Mouse (Mus musculus): ENCODE data around the gene Brat1. TPM values are rescaled to one million over a fixed set of nuclear protein-coding genes. Genes with fewer than 3 reads are reported as not detected.

The Brat1 gene
- total and polyA plus RNA-seq, 2 experiments: 5.5 to 14.4 TPM

- no peak overlapping the region for H3K4me3 ChIP-seq (ENCODE audit: insufficient read depth, low read depth, low read length)
- H3K36me3 ChIP-seq (ENCODE audit: control insufficient read depth, insufficient read depth, low read length): no peaks in the 10 kb centered on the region
- TF ChIP-seq POLR2A (IDR thresholded peaks at IDR 0.05; ENCODE audit: extremely low read depth, insufficient read depth, low read length): no peak
- no peak for TF ChIP-seq CTCF (IDR thresholded peaks at IDR 0.05; ENCODE audit: low read depth, low read length)
- no peaks in the 10 kb centered on the region for H3K79me2 ChIP-seq (ENCODE audit: control insufficient read depth, insufficient read depth, low read length)
- H3K4me1 ChIP-seq (ENCODE audit: control insufficient read depth, insufficient read depth, low read length): no peaks in the 10 kb centered on the region
- 0 out of 2 replicates have a peak, but pooled peaks cover 2% of the 10 kb centered on the region for H3K27me3 ChIP-seq (ENCODE audit: control insufficient read depth, insufficient read depth, low read length)
- peak; percentile 33 for DNase-seq (ENCODE audit: extremely low read depth, low read depth, low spot score)
- H3K9ac ChIP-seq (ENCODE audit: low read depth, low read length): no peak overlapping the region
- no peak overlapping the region for H3K27ac ChIP-seq (replicated peaks; ENCODE audit: insufficient read depth, low read depth, low read length)
These were observed 37.1 kb downstream of the Brat1 start for GRCm38 (mm10) chr5:140741877-140742276.

- TF ChIP-seq POLR2A (IDR thresholded peaks at IDR 0.05; ENCODE audit: extremely low read depth, insufficient read depth, low read length) (no peak), CTCF (IDR thresholded peaks at IDR 0.05; ENCODE audit: low read depth, low read length) (0 out of 2 replicates have a peak, but pooled peaks have one; percentile 12)
- WGBS: 37% methylated on average over 12 of the region's 12 CpGs
These were observed 38.9 kb downstream of the Brat1 start for GRCm38 (mm10) chr5:140743706-140744131.

GRCm38 (mm10) chr5:140748425-140748824, 43.6 kb downstream of the Brat1 start:
- Histone ChIP-seq H3K79me2 (ENCODE audit: control insufficient read depth, insufficient read depth, low read length) (no peaks in the 10 kb centered on the region), H3K4me3 (ENCODE audit: insufficient read depth, low read depth, low read length) (no peak overlapping the region), H3K9ac (ENCODE audit: low read depth, low read length) (no peak overlapping the region), H3K36me3 (ENCODE audit: control insufficient read depth, insufficient read depth, low read length) (no peaks in the 10 kb centered on the region), H3K4me1 (ENCODE audit: control insufficient read depth, insufficient read depth, low read length) (peaks cover 3% of the 10 kb centered on the region; the same call in 1 of the 2 replicates), H3K27ac (replicated peaks; ENCODE audit: insufficient read depth, low read depth, low read length) (no peak overlapping the region), H3K27me3 (ENCODE audit: control insufficient read depth, insufficient read depth, low read length) (no peaks in the 10 kb centered on the region)
- DNase-seq (ENCODE audit: extremely low read depth, low read depth, low spot score): no peak
- 81% methylated on average over 10 of the region's 10 CpGs for WGBS
- TF ChIP-seq CTCF (IDR thresholded peaks at IDR 0.05; ENCODE audit: low read depth, low read length) (no peak), POLR2A (IDR thresholded peaks at IDR 0.05; ENCODE audit: extremely low read depth, insufficient read depth, low read length) (no peak)

More at GRCm38 (mm10) chr5:140743706-140744131, 38.9 kb downstream of the Brat1 start:
- Histone ChIP-seq H3K27me3 (ENCODE audit: control insufficient read depth, insufficient read depth, low read length) (no peaks in the 10 kb centered on the region), H3K79me2 (ENCODE audit: control insufficient read depth, insufficient read depth, low read length) (no peaks in the 10 kb centered on the region), H3K36me3 (ENCODE audit: control insufficient read depth, insufficient read depth, low read length) (no peaks in the 10 kb centered on the region), H3K4me3 (ENCODE audit: insufficient read depth, low read depth, low read length) (no peak overlapping the region), H3K4me1 (ENCODE audit: control insufficient read depth, insufficient read depth, low read length) (no peaks in the 10 kb centered on the region), H3K9ac (ENCODE audit: low read depth, low read length) (no peak overlapping the region), H3K27ac (replicated peaks; ENCODE audit: insufficient read depth, low read depth, low read length) (no peak overlapping the region)
- DNase-seq (ENCODE audit: extremely low read depth, low read depth, low spot score): no peak

GRCm38 (mm10) chr5:140749062-140749875, 44.5 kb downstream of the Brat1 start:
- Histone ChIP-seq H3K79me2 (ENCODE audit: control insufficient read depth, insufficient read depth, low read length) (no peaks in the 10 kb centered on the region), H3K9ac (ENCODE audit: low read depth, low read length) (peak overlapping the region; percentile 1; the same call in 1 of the 2 replicates), H3K27me3 (ENCODE audit: control insufficient read depth, insufficient read depth, low read length) (no peaks in the 10 kb centered on the region), H3K4me3 (ENCODE audit: insufficient read depth, low read depth, low read length) (no peak overlapping the region), H3K27ac (replicated peaks; ENCODE audit: insufficient read depth, low read depth, low read length) (no peak overlapping the region), H3K4me1 (ENCODE audit: control insufficient read depth, insufficient read depth, low read length) (peaks cover 3% of the 10 kb centered on the region; the same call in 1 of the 2 replicates), H3K36me3 (ENCODE audit: control insufficient read depth, insufficient read depth, low read length) (no peaks in the 10 kb centered on the region)
- peak; percentile 53 for DNase-seq (ENCODE audit: extremely low read depth, low read depth, low spot score)
- TF ChIP-seq CTCF (IDR thresholded peaks at IDR 0.05; ENCODE audit: low read depth, low read length) (peak; percentile 93), POLR2A (IDR thresholded peaks at IDR 0.05; ENCODE audit: extremely low read depth, insufficient read depth, low read length) (no peak)
- WGBS: 15% methylated on average over 12 of the region's 12 CpGs

- no peaks in the 10 kb centered on the region for H3K36me3 ChIP-seq (ENCODE audit: control insufficient read depth, insufficient read depth, low read length)
- no peaks in the 10 kb centered on the region for H3K27me3 ChIP-seq (ENCODE audit: control insufficient read depth, insufficient read depth, low read length)
- H3K4me3 ChIP-seq (ENCODE audit: insufficient read depth, low read depth, low read length): no peak overlapping the region
- no peak for DNase-seq (ENCODE audit: extremely low read depth, low read depth, low spot score)
- no peak overlapping the region for H3K9ac ChIP-seq (ENCODE audit: low read depth, low read length)
- 2% methylated on average over 1 of the region's 2 CpGs for WGBS
- TF ChIP-seq CTCF (IDR thresholded peaks at IDR 0.05; ENCODE audit: low read depth, low read length): peak; percentile 55
- TF ChIP-seq POLR2A (IDR thresholded peaks at IDR 0.05; ENCODE audit: extremely low read depth, insufficient read depth, low read length): no peak
- H3K4me1 ChIP-seq (ENCODE audit: control insufficient read depth, insufficient read depth, low read length): peaks cover 3% of the 10 kb centered on the region; the same call in 1 of the 2 replicates
- H3K27ac ChIP-seq (replicated peaks; ENCODE audit: insufficient read depth, low read depth, low read length): no peak overlapping the region
- H3K79me2 ChIP-seq (ENCODE audit: control insufficient read depth, insufficient read depth, low read length): no peaks in the 10 kb centered on the region
These were observed 46.1 kb downstream of the Brat1 start for GRCm38 (mm10) chr5:140750925-140751324.

- no peak for TF ChIP-seq POLR2A (IDR thresholded peaks at IDR 0.05; ENCODE audit: extremely low read depth, insufficient read depth, low read length)
- no peak for TF ChIP-seq CTCF (IDR thresholded peaks at IDR 0.05; ENCODE audit: low read depth, low read length)
- Histone ChIP-seq H3K27me3 (ENCODE audit: control insufficient read depth, insufficient read depth, low read length) (no peaks in the 10 kb centered on the region), H3K4me3 (ENCODE audit: insufficient read depth, low read depth, low read length) (no peak overlapping the region), H3K9ac (ENCODE audit: low read depth, low read length) (no peak overlapping the region), H3K79me2 (ENCODE audit: control insufficient read depth, insufficient read depth, low read length) (no peaks in the 10 kb centered on the region), H3K4me1 (ENCODE audit: control insufficient read depth, insufficient read depth, low read length) (peaks cover 3% of the 10 kb centered on the region; the same call in 1 of the 2 replicates), H3K36me3 (ENCODE audit: control insufficient read depth, insufficient read depth, low read length) (no peaks in the 10 kb centered on the region), H3K27ac (replicated peaks; ENCODE audit: insufficient read depth, low read depth, low read length) (no peak overlapping the region)
- DNase-seq (ENCODE audit: extremely low read depth, low read depth, low spot score): no peak
- 96% methylated on average over 15 of the region's 15 CpGs for WGBS
These were observed 47.2 kb downstream of the Brat1 start for GRCm38 (mm10) chr5:140752041-140752440.

Measured in liver, adult 2 months (tissue).